Mouse (Mus musculus) liver, embryonic 11.5 days (tissue): ENCODE results near the gene Igfbp7. TPM values are rescaled to one million over a fixed set of nuclear protein-coding genes. Genes with fewer than 3 reads are reported as not detected.
A peak's percentile ranks its signal among the peaks of the same experiment; 100 is the strongest.
"Not testable (repeated sequence)": the region's sequence is repeated elsewhere in the genome, so short reads cannot be mapped to it uniquely, and the experiment has no call there.

Experiments
- ATAC-seq: fragments of 200-750 bp; cut with Nextera tagmentation; replicated peaks from 2 replicates; pipeline ENCODE4 v1.8.0; 2017; ENCODE audit warnings: moderate number of reproducible peaks, mild to moderate bottlenecking, moderate TSS enrichment, moderate library complexity; ENCODE audit not compliant: low FRiP score
- DNase-seq: peaks from one replicate; pipeline ENCODE4 v3.0.0-alpha.2; 2017; ENCODE audit warnings: low spot score
- H3K27ac ChIP-seq: fragments of 300-500 bp; sonication (generic); 2 replicates; pipeline ENCODE4 v1.5.1; 2014; ENCODE audit warnings: mild to moderate bottlenecking, low read depth, low read length, control low read depth
- H3K27me3 ChIP-seq: fragments of 300-500 bp; sonication (generic); replicated peaks from 2 replicates; pipeline ENCODE4 v1.6.1; 2014; ENCODE audit warnings: low read length, mixed read lengths; ENCODE audit not compliant: control insufficient read depth, insufficient read depth
- H3K36me3 ChIP-seq: fragments of 300-500 bp; sonication (generic); 2 replicates; pipeline ENCODE4 v1.6.1; 2014; ENCODE audit warnings: mild to moderate bottlenecking, low read length, moderate library complexity, mixed read lengths; ENCODE audit not compliant: control insufficient read depth, insufficient read depth
- H3K4me1 ChIP-seq: fragments of 300-500 bp; sonication (generic); replicated peaks from 2 replicates; pipeline ENCODE4 v1.6.1; 2014; ENCODE audit warnings: low read length, mixed read lengths; ENCODE audit not compliant: control insufficient read depth, insufficient read depth
- H3K4me2 ChIP-seq: fragments of 300-500 bp; sonication (generic); 2 replicates; pipeline ENCODE4 v1.6.1; 2014; ENCODE audit warnings: mild to moderate bottlenecking, control low read depth, moderate library complexity
- H3K4me3 ChIP-seq: fragments of 300-500 bp; sonication (generic); 2 replicates; pipeline ENCODE4 v1.5.1; 2014; ENCODE audit warnings: low read depth, low read length, control low read depth
- H3K9ac ChIP-seq: fragments of 300-500 bp; sonication (generic); 2 replicates; pipeline ENCODE4 v1.6.1; 2014; ENCODE audit warnings: low read depth, low read length, control low read depth
- H3K9me3 ChIP-seq: fragments of 300-500 bp; sonication (generic); 2 replicates; pipeline ENCODE4 v1.6.1; 2016; ENCODE audit warnings: low read length, inconsistent platforms, mixed read lengths; ENCODE audit not compliant: control insufficient read depth
- WGBS: fragments of 180-500 bp; shearing (Covaris S2); extraction: QIAGEN DNeasy Blood & Tissue Kit; methylation state at CpG from one replicate; pipeline ENCODE4 v1.1.7; 2014; 5-methylcytosine and 5-hydroxymethylcytosine counted together
- polyA plus RNA-seq: library from polyadenylated mRNA; unstranded; fragments of >200 nt; fragmentation: Nextera tagmentation; extraction: Ambion mirVana; gene quantifications from 2 replicates; pipeline ENCODE4 v1.2.1, GENCODE M21; 2014

Igfbp7 gene
- polyA plus RNA-seq, 1 experiment from 2014 or later = 8.6 TPM

GRCm38 (mm10) chr5:77419537-77419936 lies 11.7 kb upstream of the Igfbp7 start:
- H3K27me3 ChIP-seq, DNase-seq, H3K9ac ChIP-seq, H3K4me2 ChIP-seq, H3K27ac ChIP-seq, H3K36me3 ChIP-seq, H3K4me3 ChIP-seq, ATAC-seq, H3K9me3 ChIP-seq, H3K4me1 ChIP-seq: not testable (repeated sequence)
- WGBS = 64% methylated on average over 4 of the region's 4 CpGs

- H3K9me3 ChIP-seq = no peaks in the 10 kb centered on the region
- no peak for ATAC-seq
Measured at GRCm38 (mm10) chr5:77416058-77416457, 8.2 kb upstream of the Igfbp7 start.

GRCm38 (mm10) chr5:77408530-77408929 lies 689 bp upstream of the Igfbp7 start:
- H3K36me3 ChIP-seq = no peaks in the 10 kb centered on the region
- no peak overlapping the region for H3K27ac ChIP-seq
- ATAC-seq (no peak), DNase-seq (no peak)
- H3K4me1 ChIP-seq = no peaks in the 10 kb centered on the region
- H3K27me3 ChIP-seq = peaks cover 17% of the 10 kb centered on the region
- 85% methylated on average over 6 of the region's 6 CpGs for WGBS
- no peak overlapping the region for H3K9ac ChIP-seq
- no peak overlapping the region for H3K4me3 ChIP-seq
- no peak overlapping the region for H3K4me2 ChIP-seq
- no peaks in the 10 kb centered on the region for H3K9me3 ChIP-seq

More at GRCm38 (mm10) chr5:77416058-77416457, 8.2 kb upstream of the Igfbp7 start:
- Histone ChIP-seq H3K36me3 (no peaks in the 10 kb centered on the region), H3K27ac (no peak overlapping the region), H3K27me3 (no peaks in the 10 kb centered on the region), H3K9ac (no peak overlapping the region), H3K4me3 (no peak overlapping the region), H3K4me2 (no peak overlapping the region), H3K4me1 (no peaks in the 10 kb centered on the region)
- DNase-seq = no peak
- WGBS = 78% methylated on average over 6 of the region's 6 CpGs

- no peak overlapping the region for H3K27ac ChIP-seq
- peaks cover 17% of the 10 kb centered on the region for H3K27me3 ChIP-seq
- H3K9me3 ChIP-seq = no peaks in the 10 kb centered on the region
- no peaks in the 10 kb centered on the region for H3K36me3 ChIP-seq
- WGBS = 56% methylated on average over 5 of the region's 5 CpGs
- H3K9ac ChIP-seq = no peak overlapping the region
- H3K4me2 ChIP-seq = no peak overlapping the region
- ATAC-seq (no peak), DNase-seq (no peak)
- no peaks in the 10 kb centered on the region for H3K4me1 ChIP-seq
- H3K4me3 ChIP-seq = no peak overlapping the region
Measured at GRCm38 (mm10) chr5:77406371-77406871, 1.4 kb downstream of the Igfbp7 start.

- no peak for DNase-seq
- H3K36me3 ChIP-seq = no peaks in the 10 kb centered on the region
- H3K27me3 ChIP-seq = peaks cover 17% of the 10 kb centered on the region
- no peaks in the 10 kb centered on the region for H3K9me3 ChIP-seq
- no peak overlapping the region for H3K27ac ChIP-seq
- no peak overlapping the region for H3K9ac ChIP-seq
- no peak overlapping the region for H3K4me2 ChIP-seq
- H3K4me1 ChIP-seq = no peaks in the 10 kb centered on the region
- 0 out of 2 replicates have a peak, but pooled peaks have one; percentile 30 for ATAC-seq
- no peak overlapping the region for H3K4me3 ChIP-seq
- 50% methylated on average over 5 of the region's 5 CpGs for WGBS
Measured at GRCm38 (mm10) chr5:77405455-77406057, 2.3 kb downstream of the Igfbp7 start.

- peaks cover 17% of the 10 kb centered on the region for H3K27me3 ChIP-seq
- no peak overlapping the region for H3K27ac ChIP-seq
- DNase-seq = no peak
- no peak overlapping the region for H3K4me3 ChIP-seq
- ATAC-seq = no peak
- H3K4me2 ChIP-seq = no peak overlapping the region
- no peaks in the 10 kb centered on the region for H3K36me3 ChIP-seq
- 76% methylated on average over 10 of the region's 10 CpGs for WGBS
- no peak overlapping the region for H3K9ac ChIP-seq
- no peaks in the 10 kb centered on the region for H3K4me1 ChIP-seq
- H3K9me3 ChIP-seq = no peaks in the 10 kb centered on the region
Measured at GRCm38 (mm10) chr5:77404941-77405340, 2.9 kb downstream of the Igfbp7 start.

- no peak overlapping the region for H3K9ac ChIP-seq
- no peak for ATAC-seq
- peaks cover 14% of the 10 kb centered on the region for H3K27me3 ChIP-seq
- H3K4me3 ChIP-seq = no peak overlapping the region
- H3K4me2 ChIP-seq = no peak overlapping the region
- H3K36me3 ChIP-seq = no peaks in the 10 kb centered on the region
- no peak overlapping the region for H3K27ac ChIP-seq
- H3K4me1 ChIP-seq = no peaks in the 10 kb centered on the region
- WGBS = 71% methylated on average over 5 of the region's 5 CpGs
- H3K9me3 ChIP-seq = no peaks in the 10 kb centered on the region
- no peak for DNase-seq
Measured at GRCm38 (mm10) chr5:77402901-77403300, 4.9 kb downstream of the Igfbp7 start.

GRCm38 (mm10) chr5:77402137-77402536 lies 5.7 kb downstream of the Igfbp7 start:
- no peak overlapping the region for H3K9ac ChIP-seq
- no peak overlapping the region for H3K4me3 ChIP-seq
- ATAC-seq = no peak
- no peaks in the 10 kb centered on the region for H3K9me3 ChIP-seq
- no peaks in the 10 kb centered on the region for H3K36me3 ChIP-seq
- no peaks in the 10 kb centered on the region for H3K4me1 ChIP-seq
- H3K4me2 ChIP-seq = no peak overlapping the region
- peaks cover 6% of the 10 kb centered on the region for H3K27me3 ChIP-seq
- no peak for DNase-seq
- 51% methylated on average over 5 of the region's 5 CpGs for WGBS
- no peak overlapping the region for H3K27ac ChIP-seq

- ATAC-seq (no peak), DNase-seq (no peak)
- Histone ChIP-seq H3K4me1 (no peaks in the 10 kb centered on the region), H3K27ac (no peak overlapping the region), H3K4me2 (no peak overlapping the region), H3K4me3 (no peak overlapping the region), H3K9me3 (no peaks in the 10 kb centered on the region), H3K27me3 (no peaks in the 10 kb centered on the region), H3K36me3 (no peaks in the 10 kb centered on the region), H3K9ac (no peak overlapping the region)
- WGBS = 80% methylated on average over 6 of the region's 6 CpGs
Measured at GRCm38 (mm10) chr5:77400823-77401222, 7.0 kb downstream of the Igfbp7 start.
